Mouse (Mus musculus) olfactory bulb, adult 2 months (tissue): ENCODE measurements at regions not wholly inside any gene's neighbourhood (a gene's known extent, or its start where the extent isn't known, plus 50 kb on each side); places are given as distances from the start of the nearest gene placed in this dataset.

ENCODE experiments used
- CTCF ChIP-seq: fragments of 200-500 bp; IDR thresholded peaks from 2 replicates; pipeline ENCODE4 v1.5.1; 2012; ENCODE audit warnings: low read depth, mild to moderate bottlenecking, low read length, moderate library complexity; ENCODE audit not compliant: insufficient read depth
- POLR2A ChIP-seq: fragments of 200-500 bp; IDR thresholded peaks from 2 replicates; pipeline ENCODE4 v1.6.1; 2012; ENCODE audit warnings: mild to moderate bottlenecking, low read depth, low read length, moderate library complexity; ENCODE audit not compliant: insufficient read depth

DNA sequence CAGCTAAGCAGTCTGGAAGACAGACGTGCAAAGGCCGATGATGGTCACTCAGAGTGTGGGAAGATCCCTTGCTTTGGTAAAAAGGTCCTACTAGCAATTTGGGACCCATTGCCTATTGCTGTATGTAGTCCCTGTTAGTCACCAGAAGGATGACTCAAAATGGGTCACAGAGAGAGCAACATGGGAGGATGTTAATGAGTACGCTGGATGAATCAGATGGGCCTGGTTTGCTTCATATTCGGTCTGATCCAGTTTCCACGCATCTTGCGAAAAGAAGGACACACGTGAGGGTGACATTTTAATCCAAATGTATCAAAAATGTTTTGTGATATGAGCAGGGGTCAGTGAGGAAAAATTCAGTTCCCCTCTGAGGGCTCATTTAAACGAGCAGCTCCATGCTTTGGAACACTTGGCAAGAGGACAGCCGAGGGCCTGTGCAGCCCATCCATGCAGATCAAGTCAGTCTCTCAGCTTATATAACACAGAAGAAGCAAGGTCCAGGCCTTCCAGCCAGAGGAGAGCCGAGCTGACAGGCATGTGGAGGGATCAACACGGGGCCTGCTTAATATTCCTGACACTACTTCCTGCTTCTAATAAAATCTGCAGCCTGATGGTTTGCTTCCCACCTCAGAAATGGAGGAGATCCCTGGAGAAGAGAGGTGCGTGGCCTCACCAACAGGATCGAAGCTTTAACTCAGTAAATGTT, 579.2 kb upstream of the Gm26657 start:
- TF ChIP-seq POLR2A, result no peak
- TF ChIP-seq CTCF, result no peak
